Mouse (Mus musculus) G1E (cell line): ENCODE results near the gene Dusp6.

Source experiments
- CTCF ChIP-seq: IDR thresholded peaks from 2 replicates; pipeline ENCODE4 v1.5.1; 2012; ENCODE audit warnings: low read depth, low read length, inconsistent platforms, mixed read lengths
- GATA1 ChIP-seq: IDR thresholded peaks from 2 replicates; pipeline ENCODE4 v1.6.1; 2012; ENCODE audit warnings: borderline replicate concordance, low read length, inconsistent platforms, mixed read lengths
- GATA2 ChIP-seq: IDR thresholded peaks from 2 replicates; pipeline ENCODE4 v1.6.1; 2012; ENCODE audit warnings: low read depth, low read length, inconsistent platforms, borderline replicate concordance
- TAL1 ChIP-seq: conservative IDR thresholded peaks from 2 replicates; pipeline ENCODE4 v1.6.1; 2012; ENCODE audit warnings: low read depth, low read length, inconsistent platforms, mixed read lengths

- TF ChIP-seq CTCF (no peak), TAL1 (no peak), GATA1 (no peak), GATA2 (no peak)
These were observed 18.3 kb upstream of the Dusp6 start for GRCm38 (mm10) chr10:99244655-99245260.
